Mouse (Mus musculus): ENCODE results near the gene Fgf23. TPM values are rescaled to one million over a fixed set of nuclear protein-coding genes. Genes with fewer than 3 reads are reported as not detected.

Gene Fgf23
- total RNA-seq (2015; ENCODE audit: low replicate concordance) (not detected in 2 replicates), total RNA-seq (2017; ENCODE audit: low replicate concordance) (not detected in 2 replicates)

DNA sequence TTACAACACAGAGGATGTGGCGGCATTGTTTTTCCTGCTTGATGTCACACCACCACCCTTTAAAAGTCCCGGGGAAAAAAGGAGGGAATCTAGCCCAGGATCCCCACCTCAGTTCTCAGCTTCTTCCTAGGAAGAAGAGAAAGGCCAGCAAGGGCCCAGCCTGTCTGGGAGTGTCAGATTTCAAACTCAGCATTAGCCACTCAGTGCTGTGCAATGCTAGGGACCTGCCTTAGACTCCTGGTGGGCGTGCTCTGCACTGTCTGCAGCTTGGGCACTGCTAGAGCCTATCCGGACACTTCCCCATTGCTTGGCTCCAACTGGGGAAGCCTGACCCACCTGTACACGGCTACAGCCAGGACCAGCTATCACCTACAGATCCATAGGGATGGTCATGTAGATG, at the start of gene Fgf23:
Gene Fgf23 (plus strand): TSS at position 86 of the 400 bp plus-strand sequence.
- ATAC-seq (replicated peaks; ENCODE audit: low FRiP score, poor library complexity, severe bottlenecking): no peak

DNA sequence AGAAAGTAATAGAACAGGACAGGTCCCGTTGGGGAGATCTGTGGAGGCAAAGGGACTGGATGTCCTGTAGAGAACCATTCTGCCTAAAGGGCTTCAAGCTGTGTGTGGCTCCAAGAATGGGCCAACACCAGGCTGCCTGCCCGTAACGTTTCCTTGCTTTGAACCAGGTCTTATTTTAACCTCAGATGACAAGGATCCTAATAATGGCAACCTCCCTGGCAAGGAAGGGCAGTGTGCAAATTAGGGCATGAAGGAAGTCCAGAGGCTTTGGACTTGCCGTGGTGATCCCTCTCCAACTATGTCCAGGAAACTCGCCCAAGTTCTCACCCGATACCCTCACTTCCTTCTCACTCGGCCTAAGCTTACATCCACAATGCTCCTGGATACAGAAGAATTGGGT, 47.9 kb upstream of the Fgf23 start:
- ATAC-seq (replicated peaks; ENCODE audit: low FRiP score, poor library complexity, severe bottlenecking): no peak

DNA sequence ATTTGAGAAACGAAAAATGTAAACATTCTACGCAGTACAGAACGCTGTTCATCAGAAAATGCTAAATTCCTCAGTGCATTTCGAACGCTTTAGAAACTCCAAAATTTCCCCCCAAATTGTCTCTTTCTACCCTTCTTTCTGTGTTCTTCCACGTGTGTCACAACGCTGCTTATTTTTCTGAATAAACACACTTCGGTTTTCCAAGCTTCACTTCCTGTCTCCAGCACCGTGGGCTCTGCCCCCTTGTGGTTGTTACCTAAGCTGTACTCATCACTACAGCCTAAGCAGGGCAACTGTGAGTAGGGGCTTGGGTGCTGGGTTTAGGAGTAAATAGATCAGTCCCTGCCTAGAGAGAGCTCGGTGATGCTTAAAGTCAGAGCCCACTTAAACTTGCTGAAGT, 37.9 kb upstream of the Fgf23 start:
- no peak for ATAC-seq (replicated peaks; ENCODE audit: low FRiP score, poor library complexity, severe bottlenecking)

DNA sequence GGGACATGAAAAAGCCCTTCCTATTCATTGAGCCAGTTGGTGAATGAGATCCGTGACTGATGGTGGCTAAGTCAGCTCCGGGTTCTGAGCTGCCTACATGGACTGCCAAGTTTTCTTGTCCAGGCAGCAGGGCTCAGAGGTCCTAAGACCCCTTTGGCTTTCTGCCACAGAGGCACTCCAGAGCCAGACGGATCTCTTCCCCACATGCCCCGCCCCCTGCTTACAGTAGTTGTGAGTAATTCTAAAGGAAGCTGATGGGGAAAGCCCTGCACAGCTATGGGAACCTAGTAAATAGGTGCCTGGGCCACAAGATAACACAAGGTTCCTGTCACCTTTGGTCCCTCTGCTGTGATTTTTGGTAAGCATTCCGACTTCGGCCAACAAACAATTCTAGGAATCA, 27.8 kb upstream of the Fgf23 start:
- no peak for ATAC-seq (replicated peaks; ENCODE audit: low FRiP score, poor library complexity, severe bottlenecking)

DNA sequence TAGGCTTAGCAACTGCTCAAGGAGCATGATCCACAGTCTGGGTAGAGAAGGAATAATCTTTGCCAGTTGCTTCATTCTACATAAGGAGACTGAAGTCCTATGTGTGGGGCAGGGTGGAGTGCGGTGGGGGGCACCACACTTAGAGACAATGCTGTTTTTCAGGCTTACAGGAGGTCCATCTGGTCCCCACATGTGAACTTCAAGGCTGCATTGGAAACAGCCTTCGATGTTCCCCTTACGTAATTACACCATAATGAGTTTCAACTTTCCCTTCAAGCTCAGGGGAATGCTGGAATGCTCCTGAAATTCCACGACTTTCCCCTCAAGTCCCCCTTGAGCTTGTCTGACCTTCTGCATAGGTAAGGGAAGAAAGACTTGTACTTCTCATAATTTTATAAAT, 21.9 kb upstream of the Fgf23 start:
- ATAC-seq (replicated peaks; ENCODE audit: low FRiP score, poor library complexity, severe bottlenecking): no peak

DNA sequence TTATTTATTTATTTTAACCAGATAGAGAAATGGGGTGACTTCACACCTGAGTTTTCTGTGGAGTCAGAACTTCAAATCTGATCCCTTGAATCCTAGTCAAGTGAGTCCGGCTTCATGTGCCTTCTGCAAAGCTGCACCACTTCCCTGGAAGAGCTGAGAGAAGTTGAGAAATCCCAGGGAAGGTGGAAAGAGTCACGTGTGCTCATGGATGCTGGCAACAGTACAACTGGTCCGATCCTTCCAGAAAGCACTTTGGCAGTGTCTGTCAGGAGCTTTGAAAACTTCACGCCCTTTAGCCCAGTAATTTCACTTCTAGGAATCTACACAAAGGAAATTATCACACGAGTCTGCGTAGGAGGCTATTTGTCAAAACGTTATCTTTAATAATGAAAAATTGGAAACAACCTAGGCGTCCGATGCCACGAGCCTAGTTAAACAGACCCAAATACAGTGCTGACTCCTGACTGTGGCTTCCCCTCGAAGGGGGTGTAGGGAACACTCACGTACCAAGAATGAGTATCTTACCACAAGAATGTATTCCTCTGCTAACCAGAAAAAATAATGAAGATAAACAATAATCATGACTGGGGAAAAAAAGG, 15.6 kb upstream of the Fgf23 start:
- ATAC-seq (replicated peaks; ENCODE audit: low FRiP score, poor library complexity, severe bottlenecking): no peak

DNA sequence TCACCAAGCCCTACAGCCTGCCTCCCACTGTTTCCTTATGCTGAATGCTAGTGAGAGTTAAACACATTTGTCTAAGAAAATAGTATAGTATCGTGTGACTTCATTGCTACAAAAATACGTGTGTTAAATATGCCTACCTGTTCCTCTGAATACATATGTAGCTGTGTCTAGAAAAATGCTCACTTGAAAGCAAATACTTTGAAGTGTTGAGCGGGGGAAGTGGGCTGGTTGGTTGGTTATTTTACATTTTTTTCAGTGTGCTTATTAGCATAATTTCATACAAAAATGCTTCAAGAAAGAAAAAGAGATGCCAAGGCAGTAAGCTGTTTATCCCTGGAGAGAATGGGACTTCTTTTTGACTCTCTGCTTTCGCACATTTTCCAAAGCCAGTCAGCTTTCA, 12.7 kb upstream of the Fgf23 start:
- ATAC-seq (replicated peaks; ENCODE audit: low FRiP score, poor library complexity, severe bottlenecking): no peak

DNA sequence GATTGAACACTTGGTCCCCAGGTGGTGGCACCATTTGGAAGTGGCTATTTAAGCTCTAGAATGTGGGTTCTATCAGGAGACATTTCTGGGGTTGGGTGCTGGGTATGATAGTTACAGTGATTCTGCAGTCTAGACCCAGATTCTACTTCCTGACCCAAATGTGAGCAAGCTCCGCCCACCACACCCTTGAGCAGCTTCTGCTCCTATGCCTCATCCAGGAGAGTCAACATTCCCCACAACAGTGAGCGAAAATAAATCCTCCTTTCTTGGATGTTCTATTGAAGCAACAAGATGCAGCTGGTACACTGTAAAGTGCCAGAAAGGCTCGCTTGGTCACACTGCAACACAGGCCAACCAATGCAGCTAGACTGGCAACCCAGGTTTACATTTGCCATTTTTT, 8.8 kb upstream of the Fgf23 start:
- ATAC-seq (replicated peaks; ENCODE audit: low FRiP score, poor library complexity, severe bottlenecking): no peak

DNA sequence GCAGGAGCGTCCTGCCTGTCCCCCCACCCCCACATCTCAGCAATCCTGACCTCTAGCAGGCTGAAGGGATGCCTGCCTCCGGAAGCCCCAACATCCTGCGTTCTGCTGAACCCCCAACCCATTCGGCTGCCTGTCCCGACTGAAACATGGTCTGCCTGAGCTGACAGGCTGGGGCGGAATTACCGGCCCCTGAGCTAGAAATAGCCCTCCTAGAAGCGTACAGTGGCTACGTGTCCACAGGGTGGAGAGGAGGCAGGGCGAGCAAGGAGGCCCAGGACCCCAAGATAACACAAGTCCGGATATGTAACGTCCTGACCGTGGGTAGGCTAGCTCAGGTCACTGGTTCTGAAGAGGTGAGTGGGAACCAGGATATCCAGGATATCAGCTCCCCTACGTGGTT, 7.9 kb upstream of the Fgf23 start:
- no peak for ATAC-seq (replicated peaks; ENCODE audit: low FRiP score, poor library complexity, severe bottlenecking)

DNA sequence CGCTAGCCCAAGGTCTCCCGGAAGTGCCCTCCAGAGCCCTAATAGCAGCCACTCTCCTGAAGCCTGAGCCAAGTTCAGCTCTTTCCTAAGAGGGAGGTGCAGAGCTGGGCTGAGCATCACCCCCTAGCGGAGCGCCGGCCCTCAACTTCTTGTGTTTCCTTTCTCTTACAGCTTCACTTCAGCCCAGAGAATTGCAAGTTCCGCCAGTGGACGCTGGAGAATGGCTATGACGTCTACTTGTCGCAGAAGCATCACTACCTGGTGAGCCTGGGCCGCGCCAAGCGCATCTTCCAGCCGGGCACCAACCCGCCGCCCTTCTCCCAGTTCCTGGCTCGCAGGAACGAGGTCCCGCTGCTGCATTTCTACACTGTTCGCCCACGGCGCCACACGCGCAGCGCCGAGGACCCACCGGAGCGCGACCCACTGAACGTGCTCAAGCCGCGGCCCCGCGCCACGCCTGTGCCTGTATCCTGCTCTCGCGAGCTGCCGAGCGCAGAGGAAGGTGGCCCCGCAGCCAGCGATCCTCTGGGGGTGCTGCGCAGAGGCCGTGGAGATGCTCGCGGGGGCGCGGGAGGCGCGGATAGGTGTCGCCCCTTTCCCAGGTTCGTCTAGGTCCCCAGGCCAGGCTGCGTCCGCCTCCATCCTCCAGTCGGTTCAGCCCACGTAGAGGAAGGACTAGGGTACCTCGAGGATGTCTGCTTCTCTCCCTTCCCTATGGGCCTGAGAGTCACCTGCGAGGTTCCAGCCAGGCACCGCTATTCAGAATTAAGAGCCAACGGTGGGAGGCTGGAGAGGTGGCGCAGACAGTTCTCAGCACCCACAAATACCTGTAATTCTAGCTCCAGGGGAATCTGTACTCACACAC, 7.4 kb downstream of the Fgf23 start:
- ATAC-seq (replicated peaks; ENCODE audit: low FRiP score, poor library complexity, severe bottlenecking): no peak

DNA sequence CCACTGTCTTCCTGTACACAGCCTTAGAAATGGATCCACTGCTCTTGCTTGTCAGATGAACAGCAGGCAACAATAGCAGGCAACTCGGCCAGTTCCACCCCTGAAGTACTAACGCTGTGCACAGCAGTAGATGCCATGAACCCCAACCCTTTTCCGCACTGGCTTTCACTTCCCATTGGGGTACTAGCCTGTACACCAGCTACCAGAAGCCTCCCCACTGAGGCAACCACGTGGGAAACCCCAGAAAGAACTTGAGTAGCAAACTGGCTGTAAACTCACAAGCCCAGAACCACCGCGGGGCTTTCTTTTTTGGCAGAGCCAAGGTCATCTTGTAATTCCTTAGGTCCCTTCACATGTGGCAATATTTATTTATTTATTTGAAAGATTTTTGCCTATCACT, 9.1 kb downstream of the Fgf23 start:
- ATAC-seq (replicated peaks; ENCODE audit: low FRiP score, poor library complexity, severe bottlenecking): no peak

DNA sequence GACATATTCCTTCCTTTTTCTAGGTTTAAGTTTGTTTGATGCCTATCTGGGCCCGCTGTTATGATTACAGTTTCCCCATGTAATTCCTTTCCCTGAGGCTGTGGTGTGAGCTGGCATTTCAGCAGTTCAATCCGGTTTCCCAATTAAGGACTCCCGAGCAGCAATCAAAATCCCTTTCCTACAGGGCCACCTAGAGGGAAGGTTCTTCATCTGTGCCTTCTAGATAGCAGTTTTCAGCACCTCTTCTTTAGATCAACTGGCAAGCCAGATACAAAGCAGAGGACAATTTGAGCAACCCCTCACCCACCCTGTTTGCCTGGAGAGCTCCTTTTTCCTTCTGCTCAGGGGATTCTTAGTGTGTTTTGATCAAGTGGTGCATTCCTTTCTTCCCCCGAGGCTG, 14.0 kb downstream of the Fgf23 start:
- ATAC-seq (replicated peaks; ENCODE audit: low FRiP score, poor library complexity, severe bottlenecking): no peak

DNA sequence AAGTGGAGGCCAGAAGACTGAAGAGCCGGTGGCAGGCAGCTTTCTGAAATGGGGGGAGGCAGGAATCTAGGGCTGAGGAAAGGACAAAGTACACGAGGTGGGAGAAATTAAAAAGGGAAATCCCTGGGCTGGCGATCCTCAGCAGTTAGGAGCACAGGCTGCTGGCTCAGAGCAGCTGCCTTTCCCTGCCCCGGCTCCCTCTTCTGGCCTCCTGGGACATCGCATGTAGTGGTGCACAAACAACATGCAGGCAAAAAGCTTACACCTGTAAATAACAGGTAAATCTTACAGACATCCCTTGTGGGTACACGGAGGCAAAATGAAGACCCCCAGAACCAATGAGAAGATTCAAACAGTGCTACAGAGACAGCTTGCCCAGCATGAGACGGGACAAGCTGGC, 21.9 kb downstream of the Fgf23 start:
- no peak for ATAC-seq (replicated peaks; ENCODE audit: low FRiP score, poor library complexity, severe bottlenecking)

DNA sequence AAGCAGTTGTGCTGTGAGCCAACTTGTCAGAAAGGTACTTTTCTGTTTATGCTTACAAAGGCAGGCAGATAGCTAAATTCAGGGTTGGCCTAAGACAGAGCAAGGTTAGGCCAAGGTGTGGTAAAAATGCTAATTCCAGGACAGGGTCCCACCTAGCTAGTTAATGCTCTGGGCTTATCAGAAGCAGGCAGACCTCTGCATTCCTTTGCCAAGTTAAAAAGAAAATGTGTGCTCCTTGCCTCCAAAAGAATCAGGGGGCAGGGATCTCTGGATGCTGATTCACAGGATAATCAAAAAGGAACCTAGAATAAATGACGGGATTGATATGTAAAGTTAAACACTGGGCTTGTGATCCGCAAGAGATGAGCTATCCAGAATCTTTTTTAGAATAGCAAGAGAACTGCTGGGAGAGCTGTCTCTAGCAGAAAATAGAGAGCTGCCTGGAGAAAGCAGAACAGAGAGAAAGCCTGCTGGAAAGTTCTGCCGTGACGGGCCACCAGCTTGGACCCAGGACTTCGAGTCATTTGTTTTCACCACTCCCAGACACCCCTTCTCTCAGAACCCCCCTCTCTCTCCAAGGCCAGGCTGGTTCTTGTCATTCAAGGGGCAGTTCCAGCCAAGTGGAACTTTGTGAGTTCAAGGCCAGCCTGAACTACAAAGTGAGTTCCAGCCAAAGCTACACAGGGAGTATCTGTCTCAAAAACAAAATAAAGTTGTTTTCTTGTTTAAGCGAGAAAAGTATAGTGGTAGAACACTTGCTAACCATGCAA, 31.0 kb downstream of the Fgf23 start:
- no peak for ATAC-seq (replicated peaks; ENCODE audit: low FRiP score, poor library complexity, severe bottlenecking)

DNA sequence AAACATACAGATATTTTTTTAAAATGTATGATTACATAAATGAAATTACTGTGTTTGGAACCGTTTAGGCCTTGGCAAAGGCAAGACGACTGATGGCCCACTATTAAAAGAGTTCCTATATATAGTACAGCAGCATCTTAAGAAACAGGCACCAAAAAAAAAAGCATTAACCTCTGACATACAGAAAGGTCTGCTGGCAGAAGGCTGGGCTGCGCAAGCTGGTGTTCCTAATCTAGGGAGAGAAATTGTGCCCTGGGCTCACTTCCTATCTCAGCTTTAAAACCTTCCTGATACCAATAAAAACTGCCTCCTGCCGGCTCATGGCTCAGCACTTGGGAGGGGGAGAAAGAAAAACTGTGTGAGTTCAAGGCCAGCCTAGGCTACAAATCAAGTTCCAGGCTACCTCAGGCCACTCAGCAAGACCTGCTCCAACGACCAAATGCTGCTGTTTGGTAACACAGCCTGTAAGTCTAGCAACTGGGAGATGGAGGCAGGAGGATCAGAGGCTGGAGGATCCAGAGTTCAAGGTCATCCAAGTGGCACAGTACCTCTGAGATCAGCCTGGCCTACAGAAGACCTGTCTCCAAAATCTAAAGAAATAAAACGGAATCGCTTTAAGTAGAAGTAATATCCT, 31.8 kb downstream of the Fgf23 start:
- ATAC-seq (replicated peaks; ENCODE audit: low FRiP score, poor library complexity, severe bottlenecking): no peak

DNA sequence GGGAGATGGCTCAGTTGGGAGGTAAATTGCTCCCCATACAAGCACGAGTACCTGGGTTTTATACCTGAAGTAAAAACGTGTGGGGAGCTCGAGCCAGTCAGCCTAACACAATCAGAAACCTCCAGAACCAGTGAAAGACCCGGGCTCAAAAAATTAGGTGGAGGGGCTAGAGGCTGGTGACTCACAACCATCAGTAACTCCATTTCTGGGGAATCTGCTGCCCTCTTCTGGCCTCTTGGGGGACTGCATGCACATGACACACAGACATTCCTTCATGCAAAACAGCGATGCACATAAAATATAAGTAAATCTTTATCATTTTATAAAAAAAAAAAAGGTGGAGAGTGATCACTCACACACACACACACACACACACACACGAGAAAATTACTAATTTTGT, 32.4 kb downstream of the Fgf23 start:
- ATAC-seq (replicated peaks; ENCODE audit: low FRiP score, poor library complexity, severe bottlenecking): peak; percentile 45

DNA sequence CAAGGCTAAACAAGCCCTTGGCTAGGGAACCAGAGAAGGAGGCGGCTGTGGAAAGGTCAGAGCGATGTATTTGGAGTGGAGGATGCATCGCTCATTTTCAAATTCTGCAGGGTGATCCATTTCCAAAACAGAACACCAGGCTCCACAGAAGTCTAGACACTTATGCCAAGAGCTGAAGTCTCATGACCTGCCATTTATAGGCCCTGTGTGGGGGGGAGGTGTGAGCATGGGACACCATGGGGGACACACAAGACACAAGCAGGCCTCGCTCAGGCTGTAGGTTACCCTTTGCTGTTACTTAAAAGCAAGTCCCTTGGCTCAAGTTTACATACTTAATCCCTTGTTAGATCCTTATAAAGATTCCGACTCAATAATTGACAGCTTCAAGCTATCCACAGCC, 33.5 kb downstream of the Fgf23 start:
- no peak for ATAC-seq (replicated peaks; ENCODE audit: low FRiP score, poor library complexity, severe bottlenecking)

DNA sequence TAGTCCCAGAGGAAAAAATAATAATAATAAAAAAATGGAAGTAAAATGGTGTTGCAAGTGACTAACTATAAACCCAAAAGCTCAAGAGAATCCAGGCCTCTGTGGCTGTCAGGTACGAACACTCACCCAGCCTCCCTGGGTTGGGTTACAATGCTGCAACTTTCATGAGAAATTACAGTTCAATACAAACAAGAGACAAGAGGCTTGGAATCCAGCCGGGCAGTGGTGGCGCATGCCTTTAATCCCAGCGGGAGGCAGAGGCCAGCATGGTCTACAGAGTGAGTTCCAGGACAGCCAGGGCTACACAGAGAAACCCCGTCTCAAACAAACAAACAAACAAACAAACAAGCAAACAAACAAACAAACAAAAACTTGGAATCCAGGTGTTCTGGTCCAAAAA, 34.0 kb downstream of the Fgf23 start:
- ATAC-seq (replicated peaks; ENCODE audit: low FRiP score, poor library complexity, severe bottlenecking): no peak

DNA sequence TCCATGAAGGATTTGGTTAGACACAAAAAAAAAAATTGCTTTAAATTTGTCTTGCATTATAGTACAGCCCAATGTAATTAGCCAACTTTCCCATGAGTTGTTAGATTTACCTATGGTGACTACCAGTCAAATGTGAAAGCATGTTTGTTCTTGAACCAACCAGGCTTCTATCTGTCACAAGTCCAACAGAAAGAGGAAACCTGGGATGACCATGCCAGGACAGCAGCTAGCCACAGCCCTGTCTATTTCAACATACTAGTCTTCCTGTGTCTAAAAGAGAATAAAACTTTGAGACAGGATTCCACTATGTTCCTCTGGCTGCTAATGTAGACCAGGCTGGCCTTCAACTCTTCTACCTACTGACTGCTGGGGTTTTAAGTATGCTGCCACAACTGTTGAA, 34.7 kb downstream of the Fgf23 start:
- no peak for ATAC-seq (replicated peaks; ENCODE audit: low FRiP score, poor library complexity, severe bottlenecking)

DNA sequence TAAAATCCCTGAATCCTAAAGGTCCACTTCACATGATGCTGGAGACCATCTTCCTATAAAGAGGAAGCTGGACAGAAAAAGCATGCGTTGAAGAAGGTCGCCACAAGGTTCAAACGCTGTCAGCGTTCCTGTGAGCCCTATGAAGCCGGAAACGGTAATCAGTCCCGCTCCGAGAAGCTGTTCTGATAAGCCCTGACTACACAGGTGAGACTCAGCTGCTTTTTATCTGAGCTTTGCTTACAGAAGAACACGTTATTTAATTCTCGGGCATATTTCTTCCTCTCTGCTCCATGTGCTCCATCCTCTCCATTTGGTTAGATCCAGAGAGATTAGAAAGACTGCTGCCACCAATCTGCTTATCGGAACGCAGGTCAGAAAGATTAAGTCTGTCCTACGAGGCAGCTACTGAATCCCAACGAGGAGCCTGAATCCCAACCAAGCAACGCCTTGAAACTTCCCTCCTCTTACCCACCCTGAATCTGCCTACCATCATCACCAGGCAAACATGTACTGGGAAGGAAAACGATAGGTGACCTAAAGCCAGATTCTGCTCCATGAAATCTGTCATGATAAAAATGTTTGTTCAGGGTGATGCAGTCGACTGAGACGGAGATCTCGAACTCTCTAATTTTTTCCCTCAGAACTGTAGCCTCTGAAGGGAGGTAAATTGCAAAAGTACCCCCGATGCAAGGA, 35.8 kb downstream of the Fgf23 start:
- no peak for ATAC-seq (replicated peaks; ENCODE audit: low FRiP score, poor library complexity, severe bottlenecking)

Measured in erythroid progenitor cell, adult 5-6 weeks (primary cell).